Mouse (Mus musculus) layer of hippocampus, adult 9-11 months (tissue): ENCODE measurements around the gene Hectd4.
"Not testable (repeated sequence)": the region's sequence is repeated elsewhere in the genome, so short reads cannot be mapped to it uniquely, and the experiment has no call there.

Experiments used
- DNase-seq: peaks from one replicate; pipeline ENCODE4 v3.0.0; 2022

Gene Hectd4

GRCm38 (mm10) chr5:121366449-121367225 is 146.6 kb downstream of the Hectd4 start:
- DNase-seq = no peak

DNA sequence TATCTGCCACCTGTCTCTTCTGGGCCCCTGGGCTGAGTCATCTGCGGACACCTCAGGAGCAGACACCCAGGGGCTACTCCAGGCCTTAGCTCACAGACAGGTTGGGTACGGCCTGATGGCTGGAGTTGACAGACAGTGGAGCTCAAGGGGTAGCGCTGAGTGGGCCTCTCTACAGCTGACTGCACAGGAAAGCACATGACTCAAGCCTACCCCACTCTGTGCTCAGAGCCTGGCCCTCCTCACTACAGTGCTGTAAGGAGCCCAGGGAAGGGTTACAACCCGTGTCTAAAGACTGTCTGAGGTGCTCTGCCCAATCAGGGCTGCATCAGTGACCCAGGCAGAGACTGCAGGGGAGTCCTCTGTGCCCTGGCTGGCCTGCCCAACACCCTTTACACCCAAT is 147.2 kb downstream of the Hectd4 start:
- DNase-seq = no peak

DNA sequence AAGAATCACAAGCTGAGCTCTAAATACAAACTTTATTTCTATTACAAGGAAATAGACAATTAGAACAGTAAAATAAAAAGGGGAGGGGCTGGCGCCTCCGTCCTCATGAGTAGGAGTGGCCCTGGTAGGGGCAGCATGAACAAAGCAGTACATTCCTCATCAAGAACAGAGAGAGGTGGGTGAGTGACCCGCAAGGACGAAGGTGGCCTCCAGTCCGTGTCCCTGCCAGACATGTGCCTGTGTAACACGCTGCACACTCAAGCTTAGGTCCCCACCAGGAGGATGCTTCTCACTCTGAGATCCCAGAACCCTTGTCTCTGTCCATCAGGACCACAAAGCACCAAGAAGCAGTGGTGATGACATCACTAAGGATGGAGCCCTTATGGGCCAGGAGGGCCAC is 151.7 kb downstream of the Hectd4 start:
- no peak for DNase-seq

GRCm38 (mm10) chr5:121374790-121375189 is 154.8 kb downstream of the Hectd4 start:
- DNase-seq = no peak

DNA sequence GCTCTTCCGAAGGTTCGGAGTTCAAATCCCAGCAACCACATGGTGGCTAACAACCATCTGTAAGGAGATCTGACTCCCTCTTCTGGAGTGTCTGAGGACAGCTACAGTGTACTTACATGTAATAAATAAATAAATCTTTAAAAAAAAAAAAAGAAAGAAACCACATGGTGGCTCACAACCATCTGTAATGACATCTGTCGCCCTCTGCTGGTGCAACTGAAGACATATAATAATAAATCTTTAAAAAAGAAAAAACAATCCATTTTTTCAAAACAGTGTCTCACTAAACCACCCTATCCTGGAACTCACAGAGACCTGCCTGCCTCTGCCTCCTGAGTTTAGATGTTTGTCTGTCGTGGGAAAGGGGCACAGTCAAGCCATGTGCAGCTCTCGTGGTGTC is 157.0 kb downstream of the Hectd4 start:
- not testable (repeated sequence) for DNase-seq

DNA sequence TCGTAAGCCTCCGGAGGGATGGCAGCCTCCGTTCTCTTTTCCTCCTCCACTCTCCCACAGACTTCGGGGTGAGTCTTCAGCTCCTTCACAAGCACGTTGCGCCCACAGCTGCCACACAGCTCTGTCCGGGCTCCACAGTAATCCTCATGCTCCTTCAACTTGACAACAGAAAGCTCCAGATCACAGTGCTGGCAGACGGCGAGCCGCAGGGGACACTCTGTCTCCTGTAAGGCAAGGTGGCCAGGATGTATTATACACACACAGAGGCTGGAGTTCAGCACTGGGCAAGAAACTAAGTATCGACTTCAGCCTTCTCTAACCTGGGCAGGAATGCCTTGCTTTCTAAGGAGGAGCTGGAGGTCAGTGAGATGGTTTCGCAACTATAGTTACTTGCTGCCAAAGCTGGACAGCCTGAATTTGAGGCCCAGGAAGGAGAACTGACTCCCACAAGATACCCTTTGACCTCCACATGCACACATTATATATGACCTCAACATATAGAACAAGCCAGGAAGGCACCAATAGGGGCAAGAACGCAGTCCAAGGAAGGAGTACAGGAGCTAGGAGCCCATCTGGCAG is 158.7 kb downstream of the Hectd4 start:
- DNase-seq = no peak

GRCm38 (mm10) chr5:121380692-121381091 is 160.7 kb downstream of the Hectd4 start:
- DNase-seq = no peak

DNA sequence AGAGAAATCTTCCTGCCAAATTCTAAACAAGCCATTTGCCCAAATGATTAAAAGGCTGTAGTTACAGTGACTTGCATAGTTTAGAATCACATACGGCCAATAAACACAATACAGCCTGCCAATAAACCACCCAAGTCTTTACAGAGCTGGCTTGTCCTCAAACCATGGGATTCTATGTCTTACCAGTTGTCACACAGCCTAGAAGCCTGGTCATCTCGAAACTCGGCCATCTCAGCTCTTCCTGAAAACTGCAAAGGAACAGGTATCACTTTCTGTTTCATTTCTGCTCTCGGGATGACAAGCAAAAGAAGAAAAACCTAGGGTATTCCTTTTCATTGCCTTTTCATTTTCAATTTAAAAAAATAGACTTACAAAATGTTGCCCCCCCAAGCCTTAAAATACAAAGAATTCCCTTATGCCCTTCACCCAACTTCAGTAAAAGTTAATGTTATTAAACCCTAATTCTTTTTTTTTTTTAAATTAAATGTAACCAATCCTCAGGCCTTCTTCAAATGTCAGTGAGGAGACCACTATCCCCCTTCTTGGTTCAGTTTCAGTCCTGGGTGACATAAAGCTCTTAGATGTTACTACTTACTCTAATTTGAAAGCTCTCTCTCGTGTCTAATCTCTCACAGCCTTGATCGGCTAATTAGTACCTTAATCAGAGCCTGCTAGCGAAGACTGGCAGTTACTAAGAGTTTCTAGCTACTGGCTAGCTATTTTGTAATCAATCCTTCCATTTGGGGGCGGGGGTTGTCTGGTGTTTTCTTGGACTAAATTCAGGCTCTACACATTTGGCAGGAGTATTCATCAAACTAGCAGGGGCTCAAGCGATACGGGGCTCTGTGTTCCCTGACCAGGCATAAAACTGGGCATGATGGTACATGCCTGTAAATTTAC is 164.1 kb downstream of the Hectd4 start:
- peak; percentile 42 for DNase-seq

DNA sequence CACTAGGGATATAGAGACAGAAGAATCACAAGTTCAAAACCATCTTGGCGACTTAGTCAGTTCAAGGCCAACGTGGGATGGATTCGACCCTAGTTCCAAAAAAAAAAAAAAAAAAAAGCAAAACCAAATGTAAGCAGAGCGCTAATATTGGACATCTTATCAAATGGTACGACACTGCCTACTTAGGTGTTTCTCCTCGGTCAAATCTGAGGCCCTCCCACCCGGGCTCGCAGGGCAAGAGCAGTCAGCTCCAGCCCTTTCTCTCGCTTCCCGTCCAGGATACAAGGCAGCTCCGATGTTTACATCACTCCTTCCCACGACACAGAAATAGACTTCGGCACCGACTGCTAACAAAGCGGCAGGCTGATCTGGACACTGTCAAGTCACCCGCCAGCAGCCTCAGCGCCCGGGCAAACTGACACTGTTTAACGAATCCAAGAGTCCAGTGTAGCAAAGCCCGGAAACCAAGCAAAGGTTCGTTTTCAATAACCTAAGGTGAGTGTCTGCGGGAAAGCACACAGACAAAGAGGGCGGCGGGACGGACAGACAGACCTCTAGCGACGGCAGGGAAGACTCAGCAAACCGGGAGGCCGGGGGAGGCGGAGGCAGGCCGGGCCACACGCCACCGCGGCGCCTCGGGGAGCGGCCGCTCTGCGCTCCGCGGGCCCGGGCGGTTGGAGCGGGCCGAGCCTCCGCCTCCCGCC is 164.9 kb downstream of the Hectd4 start:
- peak; percentile 58 for DNase-seq

DNA sequence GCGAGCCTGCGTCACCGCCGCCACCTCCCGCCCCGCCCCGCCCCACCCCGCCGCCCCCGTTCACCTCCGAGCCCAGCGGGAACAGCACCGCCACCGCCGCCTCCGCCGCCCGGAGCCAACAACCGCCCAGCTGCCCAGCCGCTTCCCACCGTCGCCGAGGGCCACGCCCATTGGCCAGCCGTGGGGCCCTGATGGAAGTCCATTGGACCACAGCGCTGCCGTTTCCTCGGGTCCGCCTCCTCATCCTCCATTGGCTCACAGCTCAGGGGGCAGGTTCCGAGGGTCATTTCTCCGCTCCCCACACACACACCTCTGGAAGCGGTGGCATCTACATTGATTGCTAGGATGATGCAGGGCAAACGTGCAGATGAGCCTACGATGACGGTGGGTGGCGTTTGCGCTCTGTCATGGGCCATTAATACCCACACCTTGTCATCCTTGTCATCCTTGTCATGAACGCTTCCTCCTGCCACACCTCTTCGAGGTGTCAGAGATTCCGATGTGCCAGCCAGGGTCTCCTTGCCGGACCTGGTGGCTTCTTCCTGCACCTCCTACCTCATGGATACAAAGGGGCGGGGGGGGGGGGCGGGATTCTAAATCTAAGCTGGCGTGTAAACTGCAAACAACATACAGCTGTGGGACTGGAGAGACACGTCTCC is 165.6 kb downstream of the Hectd4 start, which contains the start of gene Trafd1:
Gene Trafd1, minus strand, starts transcription at position 172 of the 659 bp plus-strand sequence.
- peak; percentile 96 for DNase-seq

DNA sequence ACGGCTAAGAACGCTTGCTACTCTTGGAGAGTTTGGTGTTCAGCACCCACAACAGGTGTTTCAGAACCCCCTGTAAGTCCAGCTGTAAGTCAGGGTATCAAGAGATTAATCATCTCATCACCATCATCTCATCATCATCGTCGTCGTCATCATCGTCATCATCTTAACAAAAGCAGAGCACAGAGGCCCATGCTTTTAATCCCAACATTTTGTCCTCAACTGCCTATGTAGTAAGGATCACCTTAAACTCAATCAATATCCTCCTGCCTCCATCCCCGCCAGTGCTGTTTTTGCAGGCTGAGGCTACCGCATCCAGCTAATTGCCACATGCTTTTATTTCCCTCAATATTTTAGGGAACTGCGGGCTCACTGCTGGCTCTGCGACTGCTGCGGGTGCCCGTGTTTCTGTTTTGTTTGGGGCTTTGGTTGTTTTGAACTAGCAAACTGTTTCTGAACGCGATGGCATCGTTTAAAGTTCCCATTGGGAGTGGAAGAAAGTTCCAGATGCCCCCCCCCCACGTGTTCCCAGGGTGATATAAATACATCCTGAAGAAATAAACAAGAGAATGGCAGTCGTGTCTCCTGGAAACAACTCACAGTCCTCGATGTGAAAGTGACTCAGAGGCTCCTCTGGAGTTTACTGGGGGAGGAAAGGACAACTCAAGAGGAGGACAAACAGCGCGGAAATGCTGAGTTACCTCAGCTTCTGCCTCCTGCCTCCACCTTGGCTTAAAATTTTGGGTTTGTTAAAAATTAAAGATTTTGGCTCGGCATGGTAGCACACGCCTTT is 166.3 kb downstream of the Hectd4 start:
- DNase-seq = no peak

DNA sequence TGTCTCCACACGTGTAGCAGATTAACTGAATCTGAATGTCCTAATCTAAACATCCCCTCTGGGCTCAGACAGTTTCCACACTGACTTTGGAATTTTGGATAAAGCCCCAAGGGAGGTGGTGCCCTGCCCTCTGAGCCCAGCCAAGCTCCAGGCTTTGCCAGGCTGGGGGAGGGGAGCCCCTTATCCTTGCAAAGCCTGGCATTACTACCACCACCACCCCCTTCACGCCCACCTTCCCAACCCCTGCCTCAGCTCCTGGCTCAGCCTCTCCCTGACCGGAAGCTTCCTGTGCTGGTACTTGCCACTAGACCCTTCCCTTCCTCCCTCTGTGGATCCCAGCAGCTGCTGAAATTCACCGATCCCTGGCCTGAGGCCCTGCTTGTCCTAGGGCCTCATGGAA is 167.1 kb downstream of the Hectd4 start:
- no peak for DNase-seq

- peak; percentile 64 for DNase-seq
Observed at GRCm38 (mm10) chr5:121389106-121389505, 169.1 kb downstream of the Hectd4 start.

GRCm38 (mm10) chr5:121389691-121390090 is 169.7 kb downstream of the Hectd4 start:
- no peak for DNase-seq

GRCm38 (mm10) chr5:121392667-121393380 is 172.8 kb downstream of the Hectd4 start:
- no peak for DNase-seq

- no peak for DNase-seq
Observed at GRCm38 (mm10) chr5:121393402-121393801, 173.4 kb downstream of the Hectd4 start.

DNA sequence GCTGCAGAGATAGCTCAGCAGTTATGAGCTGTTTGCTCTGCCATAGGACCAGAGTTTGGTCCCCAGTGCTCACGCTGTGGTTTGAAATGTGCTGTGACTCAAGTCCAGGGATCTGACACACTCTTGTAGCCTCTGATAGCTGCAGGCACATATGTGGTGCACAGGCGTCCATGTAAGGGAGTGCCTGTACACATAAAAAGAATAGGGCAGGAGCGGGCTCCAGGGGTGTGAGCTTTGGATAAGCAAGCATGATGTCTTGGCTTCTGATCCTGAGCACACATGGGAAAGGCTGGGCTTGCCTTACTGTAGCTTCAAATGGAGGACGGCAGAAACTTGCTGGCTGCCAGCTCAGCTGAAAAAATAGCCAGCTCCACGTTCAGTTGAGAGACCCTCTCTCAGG is 175.6 kb downstream of the Hectd4 start:
- DNase-seq = no peak

DNA sequence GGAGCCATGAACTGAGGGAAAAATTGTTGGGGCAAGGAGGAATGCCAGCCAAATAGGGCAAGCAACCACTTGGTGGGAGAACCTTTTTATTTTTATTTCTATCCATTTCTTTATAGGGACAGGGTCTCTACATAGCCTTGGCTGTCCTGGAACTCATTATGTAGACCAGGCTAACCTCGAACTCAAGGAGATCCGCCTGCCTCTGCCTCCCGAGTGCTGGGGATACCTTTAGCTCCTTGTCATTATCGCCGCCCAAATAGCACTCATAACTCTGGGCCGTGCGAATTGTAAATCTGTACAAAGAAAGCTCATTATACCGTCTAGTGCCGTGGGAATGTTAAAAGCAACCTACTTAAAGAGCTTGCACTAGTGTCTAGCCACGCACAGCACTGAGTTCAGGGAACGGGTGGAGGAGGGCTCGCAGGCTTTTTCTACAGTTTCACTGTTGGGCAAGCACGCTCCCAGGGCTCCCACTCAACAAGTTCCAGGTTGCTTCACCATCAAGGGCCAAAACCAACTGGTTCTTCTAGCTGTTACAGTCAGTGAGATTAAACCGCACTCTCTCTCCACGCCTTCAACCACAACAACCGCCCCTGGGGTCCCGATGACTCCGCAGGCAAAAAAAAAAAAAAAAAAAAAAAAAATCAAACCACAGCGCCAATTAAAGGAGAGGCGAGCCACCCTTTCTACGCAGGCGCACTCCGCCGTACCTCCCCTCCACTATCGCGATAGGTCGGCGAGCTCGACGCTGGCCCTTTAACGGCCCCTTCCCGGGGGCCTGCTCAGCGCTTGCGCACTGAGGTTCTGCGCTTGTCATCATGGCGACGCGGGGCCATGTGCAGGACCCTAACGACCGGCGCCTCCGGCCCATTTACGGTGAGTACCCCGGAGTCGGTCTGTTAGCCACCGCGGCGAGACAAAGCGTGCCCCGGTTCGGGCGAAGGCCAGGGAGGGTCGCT is 177.4 kb downstream of the Hectd4 start, which contains the start of gene Naa25:
Gene Naa25, plus strand, starts transcription at position 750 of the 959 bp plus-strand sequence.
- peak; percentile 95 for DNase-seq
